Mouse (Mus musculus): ENCODE measurements around the gene Cct8.

GRCm38 (mm10) chr16:87470579-87470978, 25.1 kb downstream of the Cct8 start:
- TF ChIP-seq CTCF (IDR thresholded peaks at IDR 0.05; ENCODE audit: borderline replicate concordance, extremely low read depth, insufficient read depth, insufficient read length) (no peak), POLR2A (IDR thresholded peaks at IDR 0.05; ENCODE audit: borderline replicate concordance, extremely low read depth, insufficient read depth, insufficient read length, poor library complexity, severe bottlenecking) (no peak)

All from brain, embryonic 14.5 days (tissue).